8 mouse cellular contexts compared by ENCODE assay signal in genomic region chr1:173377380-173378112, GRCm38 (mm10). TPM values are rescaled to one million over a fixed set of nuclear protein-coding genes. Genes with fewer than 3 reads are reported as not detected.
A peak's percentile ranks its signal among the peaks of the same experiment; 100 is the strongest.
DNase-seq lines count a peak whose midpoint lies in the region; ATAC-seq and TF ChIP-seq lines count a peak whose summit lies in the region.
"Had no signal": no experiment of that assay in that cellular context is flagged by ENCODE, and none has a peak within 500 bp of the region (broad histone marks: within the 10 kb centered on the region; RNA-seq: fewer than 3 reads in every experiment).

No protein-coding gene starts in this region.

- H3K27ac ChIP-seq in MEL (ENCODE audit: control insufficient read depth, low read depth, low read length), result no peak overlapping the region
- no peak overlapping the region for H3K27ac ChIP-seq in embryonic facial prominence, embryonic 10.5 days (replicated peaks)
- H3K27ac ChIP-seq in heart, postnatal 0 days (ENCODE audit: low read depth), result no peak overlapping the region
- H3K27ac ChIP-seq: heart, embryonic 15.5 days had no signal

- H3K4me2 ChIP-seq in heart, postnatal 0 days (ENCODE audit: low read depth, low read length), result no peak overlapping the region
- H3K4me2 ChIP-seq: heart, embryonic 15.5 days had no signal

- TF ChIP-seq POLR2A in MEL (IDR thresholded peaks at IDR 0.05; ENCODE audit: control insufficient read depth in 1 of 2, insufficient read depth in 1 of 2, low read depth in 1 of 2, low read length in 2 of 2, poor library complexity in 1 of 2), result no peak
- no peak for TF ChIP-seq POLR2A in lung, adult 2 months (IDR thresholded peaks at IDR 0.05; ENCODE audit: borderline replicate concordance, extremely low read depth, low read depth, low read length)

- H3K9me3 ChIP-seq in MEL (replicated peaks; ENCODE audit: insufficient read depth, low read length), result no peaks in the 10 kb centered on the region
- H3K9me3 ChIP-seq in embryonic facial prominence, embryonic 10.5 days, result no peaks in the 10 kb centered on the region
- H3K9me3 ChIP-seq in heart, postnatal 0 days (replicated peaks; ENCODE audit: control insufficient read depth, low read length), result no peaks in the 10 kb centered on the region
- H3K9me3 ChIP-seq: heart, embryonic 15.5 days had no signal

- H3K4me3 ChIP-seq in MEL (ENCODE audit: control insufficient read depth in 1 of 2, insufficient read depth in 1 of 2, low read depth in 2 of 2, low read length in 2 of 2), result no peak overlapping the region
- H3K4me3 ChIP-seq in embryonic facial prominence, embryonic 10.5 days, result no peak overlapping the region
- no peak overlapping the region for H3K4me3 ChIP-seq in heart, postnatal 0 days (ENCODE audit: low read depth, low read length)
- H3K4me3 ChIP-seq in lung, adult 2 months (replicated peaks; ENCODE audit: extremely low read depth, low read depth, low read length), result no peak overlapping the region
- H3K4me3 ChIP-seq: heart, embryonic 15.5 days had no signal

- no peaks in the 10 kb centered on the region for H3K79me2 ChIP-seq in MEL (ENCODE audit: control insufficient read depth, insufficient read depth, low read length, poor library complexity)

- TF ChIP-seq RAD21 in MEL (IDR thresholded peaks at IDR 0.05; ENCODE audit: low read depth, low read length), result peak; percentile 67

- no peak for TF ChIP-seq EP300 in MEL (IDR thresholded peaks at IDR 0.05; ENCODE audit: low read depth in 1 of 2, low read length in 2 of 2)
- TF ChIP-seq EP300 in heart, postnatal 0 days (IDR thresholded peaks at IDR 0.05; ENCODE audit: low read depth), result no peak

- no peak overlapping the region for H3K9ac ChIP-seq in MEL (ENCODE audit: control insufficient read depth, low read depth, low read length, poor library complexity, severe bottlenecking)
- no peak overlapping the region for H3K9ac ChIP-seq in heart, postnatal 0 days (replicated peaks; ENCODE audit: low read depth, low read length)
- H3K9ac ChIP-seq: heart, embryonic 15.5 days had no signal

- TF ChIP-seq CTCF in MEL (IDR thresholded peaks at IDR 0.05 in 2 of 3, conservative IDR thresholded peaks at IDR 0.05 in 1 of 3; ENCODE audit: control insufficient read depth in 1 of 3, insufficient read depth in 1 of 3, low read depth in 2 of 3, low read length in 3 of 3, poor library complexity in 1 of 3, severe bottlenecking in 1 of 3), result peak in 2 of 3 experiments; percentile 57 to 78; a peak in 4 of 6 replicates
- peak; percentile 88 for TF ChIP-seq CTCF in heart, postnatal 0 days (IDR thresholded peaks at IDR 0.05; ENCODE audit: low read depth)
- peak; percentile 64 for TF ChIP-seq CTCF in lung, adult 2 months (IDR thresholded peaks at IDR 0.05; ENCODE audit: insufficient read depth, low read length)

- WGBS in embryonic facial prominence, embryonic 10.5 days, result 34% methylated on average over 13 of the region's 13 CpGs
- 23% methylated on average over 13 of the region's 13 CpGs for WGBS in heart, postnatal 0 days
- 28% methylated on average over 13 of the region's 13 CpGs for WGBS in lung, adult 2 months

- peak; percentile 52 for DNase-seq in MEL (ENCODE audit: low read depth, low spot score)
- DNase-seq in adrenal gland, postnatal 25 days, result peak; percentile 67
- peak; percentile 55 for DNase-seq in embryonic facial prominence, embryonic 10.5 days (ENCODE audit: low spot score)
- DNase-seq in heart, postnatal 0 days (ENCODE audit: low spot score), result peak; percentile 51
- DNase-seq in layer of hippocampus, adult 8-10 months (ENCODE audit: low spot score in 2 of 2), result peak; percentile 49 to 77
- DNase-seq in lung, adult 2 months, result no peak
- peak; percentile 27 for DNase-seq in ovary, postnatal 14 days (ENCODE audit: low spot score)

- H3K4me1 ChIP-seq in MEL (ENCODE audit: control insufficient read depth in 1 of 2, insufficient read depth in 2 of 2, low read length in 2 of 2), result 0 out of 4 replicates have a peak, but pooled peaks cover 0 to 4% of the 10 kb centered on the region in 2 experiments
- no peaks in the 10 kb centered on the region for H3K4me1 ChIP-seq in embryonic facial prominence, embryonic 10.5 days
- no peaks in the 10 kb centered on the region for H3K4me1 ChIP-seq in heart, postnatal 0 days (ENCODE audit: control insufficient read depth, insufficient read depth)
- H3K4me1 ChIP-seq in lung, adult 2 months (ENCODE audit: control insufficient read depth, insufficient read depth, low read length), result no peaks in the 10 kb centered on the region
- H3K4me1 ChIP-seq: heart, embryonic 15.5 days had no signal

- no peaks in the 10 kb centered on the region; a peak in 1 of 4 replicates for H3K36me3 ChIP-seq in MEL (ENCODE audit: control insufficient read depth in 1 of 2, insufficient read depth in 2 of 2, low read length in 2 of 2)
- no peaks in the 10 kb centered on the region for H3K36me3 ChIP-seq in embryonic facial prominence, embryonic 10.5 days (replicated peaks)
- H3K36me3 ChIP-seq in heart, postnatal 0 days (replicated peaks; ENCODE audit: control insufficient read depth, insufficient read depth, low read length), result no peaks in the 10 kb centered on the region
- H3K36me3 ChIP-seq: heart, embryonic 15.5 days had no signal

- H3K27me3 ChIP-seq in MEL (ENCODE audit: control insufficient read depth in 1 of 2, insufficient read depth in 2 of 2, low read length in 2 of 2), result no peaks in the 10 kb centered on the region
- H3K27me3 ChIP-seq in embryonic facial prominence, embryonic 10.5 days (replicated peaks; ENCODE audit: low read depth, poor library complexity, severe bottlenecking), result no peaks in the 10 kb centered on the region
- peaks cover 3% of the 10 kb centered on the region; the same call in 1 of the 2 replicates for H3K27me3 ChIP-seq in heart, postnatal 0 days (ENCODE audit: control insufficient read depth, insufficient read depth, low read length)
- H3K27me3 ChIP-seq: heart, embryonic 15.5 days had no signal

- ATAC-seq in heart, postnatal 0 days (ENCODE audit: insufficient read depth, low read depth), result no peak

TF ChIP-seq in MEL, 35 proteins besides CTCF, POLR2A, EP300 and RAD21:
- TF ChIP-seq MYC (IDR thresholded peaks at IDR 0.05; ENCODE audit: low read depth, low read length) (no peak), ZC3H11A (IDR thresholded peaks at IDR 0.05; ENCODE audit: low read depth, low read length) (peak; percentile 73), SMC3 (IDR thresholded peaks at IDR 0.05; ENCODE audit: low read depth, low read length) (peak; percentile 80), ETS1 (IDR thresholded peaks at IDR 0.05; ENCODE audit: low read depth, low read length) (no peak), TAL1 (IDR thresholded peaks at IDR 0.05; ENCODE audit: low read length) (no peak), UBTF (IDR thresholded peaks at IDR 0.05; ENCODE audit: borderline replicate concordance, insufficient read depth, low read depth, low read length) (no peak)
TF ChIP-seq in MEL: peak in this region for 2.

RNA-seq across cellular contexts. Expression of gene Cadm3, which starts 10.1 kb away (rescaled TPM):
- 0.19 and 0.20 TPM in 2 replicates for total RNA-seq in MEL (2012; rRNA removed)
- under 1 TPM in 1 of 2 experiments, not detected in 1; 0.03 TPM for polyA plus RNA-seq in MEL (2012; ENCODE audit: insufficient read depth in 1 of 2, insufficient read length in 2 of 2, low read depth in 1 of 2, low replicate concordance in 2 of 2, missing spikeins in 1 of 2)
- total RNA-seq in adrenal gland, postnatal 25 days (2021), result 2.7 and 3.5 TPM in 2 replicates
- polyA plus RNA-seq in embryonic facial prominence, embryonic 10.5 days (2016; fragmentation: Nextera tagmentation; extraction: Ambion mirVana), result 1.6 and 2.0 TPM in 2 replicates
- 0.35 and 1.1 TPM in 2 replicates for total RNA-seq in heart, postnatal 0 days (2014; rRNA removed; ENCODE audit: low replicate concordance)
- 0.10 and 0.29 TPM in 2 replicates for polyA plus RNA-seq in heart, postnatal 0 days (2015; fragmentation: Nextera tagmentation; extraction: Ambion mirVana)
- total RNA-seq in layer of hippocampus, adult 8-10 months (2022), result 100 to 1,000 TPM; 350 to 406 (median 381) TPM
- 1.6 and 3.6 TPM in 2 replicates for polyA plus RNA-seq in lung, adult 2 months (2012; rRNA removed)

RNA-seq across cellular contexts. Expression of gene Aim2, which starts 26.9 kb away (rescaled TPM):
- total RNA-seq in MEL (2012; rRNA removed), result 2.3 TPM in 2 replicates
- 1 to 10 TPM in 1 of 2 experiments, not detected in 1; 9.1 TPM for polyA plus RNA-seq in MEL (2012; ENCODE audit: insufficient read depth in 1 of 2, insufficient read length in 2 of 2, low read depth in 1 of 2, low replicate concordance in 2 of 2, missing spikeins in 1 of 2)
- 0.97 TPM in 1 of 2 replicates, not detected in the other for total RNA-seq in adrenal gland, postnatal 25 days (2021)
- polyA plus RNA-seq in embryonic facial prominence, embryonic 10.5 days (2016; fragmentation: Nextera tagmentation; extraction: Ambion mirVana), result 3.8 and 3.9 TPM in 2 replicates
- total RNA-seq in heart, postnatal 0 days (2014; rRNA removed; ENCODE audit: low replicate concordance), result 0.19 and 0.54 TPM in 2 replicates
- polyA plus RNA-seq in heart, postnatal 0 days (2015; fragmentation: Nextera tagmentation; extraction: Ambion mirVana), result 1.3 and 1.7 TPM in 2 replicates
- 10 to 100 TPM in 1 of 4 experiments, 1 to 10 TPM in 3; 1.8 to 12.4 (median 5.1) TPM for total RNA-seq in layer of hippocampus, adult 8-10 months (2022)
- 2.8 and 5.1 TPM in 2 replicates for polyA plus RNA-seq in lung, adult 2 months (2012; rRNA removed)

RNA-seq across cellular contexts. Expression of gene Ackr1, which starts 44.0 kb away (rescaled TPM):
- 0.19 and 0.20 TPM in 2 replicates for total RNA-seq in MEL (2012; rRNA removed)
- under 1 TPM in 1 of 2 experiments, not detected in 1; 0.42 TPM for polyA plus RNA-seq in MEL (2012; ENCODE audit: insufficient read depth in 1 of 2, insufficient read length in 2 of 2, low read depth in 1 of 2, low replicate concordance in 2 of 2, missing spikeins in 1 of 2)
- 0.82 and 2.4 TPM in 2 replicates for total RNA-seq in adrenal gland, postnatal 25 days (2021)
- polyA plus RNA-seq in embryonic facial prominence, embryonic 10.5 days (2016; fragmentation: Nextera tagmentation; extraction: Ambion mirVana), result 1.2 and 1.6 TPM in 2 replicates
- total RNA-seq in heart, postnatal 0 days (2014; rRNA removed; ENCODE audit: low replicate concordance), result 1.8 TPM in 1 of 2 replicates, not detected in the other
- polyA plus RNA-seq in heart, postnatal 0 days (2015; fragmentation: Nextera tagmentation; extraction: Ambion mirVana), result 0.14 and 0.16 TPM in 2 replicates
- 10 to 100 TPM; 45.2 to 66.9 (median 51.0) TPM for total RNA-seq in layer of hippocampus, adult 8-10 months (2022)
- 2.2 and 2.3 TPM in 2 replicates for polyA plus RNA-seq in lung, adult 2 months (2012; rRNA removed)

Comparison
In these comparisons a context has a peak if more than half of its experiments do, and no peak if none do; other contexts are left out.
1. RNA of gene Cadm3, which starts 10.1 kb away (total RNA-seq): 350 to 406 TPM in layer of hippocampus, adult 8-10 months; 2.7 to 3.5 TPM in adrenal gland, postnatal 25 days, 0.35 to 1.1 TPM in heart, postnatal 0 days and 0.19 to 0.20 TPM in MEL; every median in the first group is over 10 times any median in the second.
2. RNA of gene Ackr1, which starts 44.0 kb away (total RNA-seq): 45.2 to 66.9 TPM in layer of hippocampus, adult 8-10 months; 0.82 to 2.4 TPM in adrenal gland, postnatal 25 days, 0.19 to 0.20 TPM in MEL and 1.8 TPM in heart, postnatal 0 days; every median in the first group is over 10 times any median in the second.
3. Peak in every context shown above with its lines, with median percentiles within 50 percentile points of each other: CTCF ChIP-seq.